Mouse (Mus musculus) stomach, postnatal 0 days (tissue): Measurements from ENCODE around the gene A4gnt. TPM values are rescaled to one million over a fixed set of nuclear protein-coding genes. Genes with fewer than 3 reads are reported as not detected.
A peak's percentile ranks its signal among the peaks of the same experiment; 100 is the strongest.

Experiments used
- ATAC-seq: fragments of 200-750 bp; cut with Nextera tagmentation; 2 replicates; pipeline ENCODE4 v1.8.0; 2017; ENCODE audit not compliant: low FRiP score, low TSS enrichment
- DNase-seq: peaks from one replicate; pipeline ENCODE4 v3.0.0-alpha.2; 2016; ENCODE audit warnings: low spot score
- H3K27ac ChIP-seq: fragments of 300-500 bp; sonication (generic); replicated peaks from 2 replicates; pipeline ENCODE4 v1.5.1; 2014; ENCODE audit warnings: mild to moderate bottlenecking, control low read depth
- H3K27me3 ChIP-seq: fragments of 300-500 bp; sonication (generic); 2 replicates; pipeline ENCODE4 v1.6.1; 2014; ENCODE audit warnings: low read length; ENCODE audit not compliant: control insufficient read depth, insufficient read depth
- H3K36me3 ChIP-seq: fragments of 300-500 bp; sonication (generic); 2 replicates; pipeline ENCODE4 v1.6.1; 2014; ENCODE audit warnings: low read length, mixed read lengths; ENCODE audit not compliant: control insufficient read depth, insufficient read depth
- H3K4me1 ChIP-seq: fragments of 300-500 bp; sonication (generic); replicated peaks from 2 replicates; pipeline ENCODE4 v1.6.1; 2014; ENCODE audit warnings: antibody characterized with exemption; ENCODE audit not compliant: control insufficient read depth, insufficient read depth
- H3K4me2 ChIP-seq: fragments of 300-500 bp; sonication (generic); replicated peaks from 2 replicates; pipeline ENCODE4 v1.6.1; 2014; ENCODE audit warnings: low read depth, mild to moderate bottlenecking, control low read depth, moderate library complexity
- H3K4me3 ChIP-seq: fragments of 300-500 bp; sonication (generic); 2 replicates; pipeline ENCODE4 v1.5.1; 2014; ENCODE audit warnings: low read depth, low read length, control low read depth
- H3K9ac ChIP-seq: fragments of 300-500 bp; sonication (generic); 2 replicates; pipeline ENCODE4 v1.6.1; 2014; ENCODE audit warnings: mild to moderate bottlenecking, low read length, control low read depth, mixed read lengths
- H3K9me3 ChIP-seq: fragments of 300-500 bp; sonication (generic); 2 replicates; pipeline ENCODE4 v1.6.1; 2016; ENCODE audit warnings: low read length; ENCODE audit not compliant: control insufficient read depth
- CTCF ChIP-seq: IDR thresholded peaks from 2 replicates; pipeline ENCODE4 v1.5.1; 2016; ENCODE audit warnings: antibody characterized with exemption, low read depth, mild to moderate bottlenecking, moderate library complexity
- EP300 ChIP-seq: optimal IDR thresholded peaks from 2 replicates; pipeline ENCODE3; 2016; ENCODE audit warnings: antibody characterized with exemption
- WGBS: fragments of 180-500 bp; shearing (Covaris S2); extraction: QIAGEN DNeasy Blood & Tissue Kit; methylation state at CpG from one replicate; pipeline ENCODE4 v1.1.7; 2014; 5-methylcytosine and 5-hydroxymethylcytosine counted together
- polyA plus RNA-seq: library from polyadenylated mRNA; unstranded; fragments of >200 nt; fragmentation: Nextera tagmentation; extraction: Ambion mirVana; gene quantifications from 2 replicates; pipeline ENCODE4 v1.2.1, GENCODE M21; 2015

The A4gnt gene
- 4.3 and 4.5 TPM in 2 replicates for polyA plus RNA-seq

GRCm38 (mm10) chr9:99612202-99612601 lies at the start of gene A4gnt:
Gene A4gnt (plus strand): TSS chr9:99612502.
- Histone ChIP-seq H3K27me3 (no peaks in the 10 kb centered on the region), H3K4me3 (no peak within 1 kb of the TSS), H3K27ac (no peak within 1 kb of the TSS), H3K4me1 (no peaks in the 10 kb centered on the region), H3K9ac (no peak within 1 kb of the TSS), H3K36me3 (no peaks in the 10 kb centered on the region), H3K9me3 (no peaks in the 10 kb centered on the region), H3K4me2 (no peak within 1 kb of the TSS)
- WGBS, result 21% methylated on average over 2 of the region's 2 CpGs
- peak; percentile 32 for DNase-seq
- 0 out of 2 replicates have a peak, but pooled peaks have one; percentile 57 for ATAC-seq
- TF ChIP-seq CTCF (no peak), EP300 (no peak)

GRCm38 (mm10) chr9:99563714-99564113 lies 48.6 kb upstream of the A4gnt start:
- Histone ChIP-seq H3K9ac (no peak overlapping the region), H3K36me3 (no peaks in the 10 kb centered on the region), H3K27me3 (no peaks in the 10 kb centered on the region), H3K4me1 (no peaks in the 10 kb centered on the region), H3K4me2 (no peak overlapping the region), H3K4me3 (no peak overlapping the region), H3K27ac (no peak overlapping the region), H3K9me3 (no peaks in the 10 kb centered on the region)
- peak; percentile 80 for DNase-seq
- no peak for ATAC-seq
- 15% methylated on average over 11 of the region's 11 CpGs for WGBS
- no peak for TF ChIP-seq EP300

GRCm38 (mm10) chr9:99568023-99568346 lies 44.3 kb upstream of the A4gnt start:
- H3K4me1 ChIP-seq, result no peaks in the 10 kb centered on the region; the same call in 1 of the 2 replicates
- peak overlapping the region; percentile 93 for H3K9ac ChIP-seq
- H3K27ac ChIP-seq, result peak overlapping the region; percentile 98
- ATAC-seq, result peak; percentile 53; the same call in 1 of the 2 replicates
- H3K9me3 ChIP-seq, result no peaks in the 10 kb centered on the region
- H3K4me2 ChIP-seq, result peak overlapping the region; percentile 85
- TF ChIP-seq EP300 (no peak), CTCF (peak; percentile 14; the same call in 1 of the 2 replicates)
- 1% methylated on average over 15 of the region's 15 CpGs for WGBS
- peak overlapping the region; percentile 93 for H3K4me3 ChIP-seq
- no peaks in the 10 kb centered on the region for H3K27me3 ChIP-seq
- DNase-seq, result no peak
- H3K36me3 ChIP-seq, result no peaks in the 10 kb centered on the region

GRCm38 (mm10) chr9:99568347-99569070 lies 43.8 kb upstream of the A4gnt start, which contains the start of gene Armc8:
Gene Armc8 (minus strand): TSS chr9:99568899.
- Histone ChIP-seq H3K9ac (peak within 1 kb of the TSS; percentile 93), H3K4me2 (peak within 1 kb of the TSS; percentile 85), H3K4me1 (no peaks in the 10 kb centered on the region; the same call in 1 of the 2 replicates), H3K27me3 (no peaks in the 10 kb centered on the region), H3K9me3 (no peaks in the 10 kb centered on the region), H3K27ac (peak within 1 kb of the TSS; percentile 98), H3K36me3 (no peaks in the 10 kb centered on the region), H3K4me3 (peak within 1 kb of the TSS; percentile 93)
- TF ChIP-seq EP300 (no peak), CTCF (peak; percentile 20; the same call in 1 of the 2 replicates)
- under 1% methylated on average over 69 of the region's 70 CpGs for WGBS
- ATAC-seq, result peak; percentile 96
- peak; percentile 95 for DNase-seq

- WGBS, result 1% methylated on average over 9 of the region's 9 CpGs
- H3K9ac ChIP-seq, result peak overlapping the region; percentile 93
- no peaks in the 10 kb centered on the region for H3K36me3 ChIP-seq
- no peak; the same call in 1 of the 2 replicates for ATAC-seq
- no peaks in the 10 kb centered on the region for H3K9me3 ChIP-seq
- H3K4me3 ChIP-seq, result peak overlapping the region; percentile 93
- peak overlapping the region; percentile 98 for H3K27ac ChIP-seq
- no peaks in the 10 kb centered on the region for H3K27me3 ChIP-seq
- TF ChIP-seq CTCF (no peak), EP300 (no peak)
- H3K4me1 ChIP-seq, result no peaks in the 10 kb centered on the region; the same call in 1 of the 2 replicates
- peak; percentile 26 for DNase-seq
- H3K4me2 ChIP-seq, result peak overlapping the region; percentile 85
Measured at GRCm38 (mm10) chr9:99569071-99569397, 43.3 kb upstream of the A4gnt start.
